Mouse (Mus musculus) ES-E14 (cell line): ENCODE measurements around the gene Phox2a. TPM values are rescaled to one million over a fixed set of nuclear protein-coding genes. Genes with fewer than 3 reads are reported as not detected.
A peak's percentile ranks its signal among the peaks of the same experiment; 100 is the strongest.

Source experiments
- DNase-seq: peaks from one replicate; pipeline ENCODE4 v3.0.0-alpha.2; 2013; ENCODE audit warnings: low read depth, low spot score
- H3K27ac ChIP-seq: 2 replicates; pipeline ENCODE4 v1.5.1; 2012; ENCODE audit warnings: low read depth, mild to moderate bottlenecking, low read length, moderate library complexity, mixed read lengths; ENCODE audit not compliant: poor library complexity, insufficient read depth, severe bottlenecking
- H3K36me3 ChIP-seq: 2 replicates; pipeline ENCODE4 v1.6.1; 2012; ENCODE audit warnings: mild to moderate bottlenecking, low read length, moderate library complexity, mixed read lengths; ENCODE audit not compliant: control insufficient read depth, poor library complexity, insufficient read depth, severe bottlenecking
- H3K4me1 ChIP-seq, 2 experiments: fragments of 150-350 bp in 1 of 2; sonication (generic) in 1 of 2; 2 replicates each; pipeline ENCODE4 v1.6.1; 2012; ENCODE audit warnings: low read length in 2 of 2, mild to moderate bottlenecking in 1 of 2, mixed read lengths in 1 of 2; ENCODE audit not compliant: control insufficient read depth in 2 of 2, insufficient read depth in 2 of 2, poor library complexity in 1 of 2
- H3K4me3 ChIP-seq, 2 experiments: fragments of 150-350 bp in 1 of 2; sonication (generic) in 1 of 2; 2 replicates each; pipeline ENCODE4 v1.5.1; 2012; ENCODE audit warnings: low read length in 2 of 2, low read depth in 1 of 2, mild to moderate bottlenecking in 1 of 2, mixed read lengths in 1 of 2; ENCODE audit not compliant: insufficient read depth in 1 of 2, poor library complexity in 1 of 2, severe bottlenecking in 1 of 2
- H3K9ac ChIP-seq: 2 replicates; pipeline ENCODE4 v1.6.1; 2012; ENCODE audit warnings: low read depth, mild to moderate bottlenecking, low read length, mixed read lengths; ENCODE audit not compliant: poor library complexity, insufficient read depth, severe bottlenecking
- H3K9me3 ChIP-seq: fragments of 150-350 bp; sonication (generic); 2 replicates; pipeline ENCODE4 v1.6.1; 2012; ENCODE audit warnings: low read depth, mild to moderate bottlenecking, low read length; ENCODE audit not compliant: control insufficient read depth, insufficient read depth
- CHD2 ChIP-seq: IDR thresholded peaks from 2 replicates; pipeline ENCODE4 v1.6.1; 2014; ENCODE audit warnings: mild to moderate bottlenecking, low read depth, low read length, inconsistent platforms
- HCFC1 ChIP-seq: IDR thresholded peaks from 2 replicates; pipeline ENCODE4 v1.6.1; 2012; ENCODE audit warnings: low read length, inconsistent platforms, borderline replicate concordance; ENCODE audit not compliant: insufficient read depth
- MAFK ChIP-seq: IDR thresholded peaks from 2 replicates; pipeline ENCODE4 v1.6.1; 2014; ENCODE audit warnings: mild to moderate bottlenecking, low read depth, low read length, inconsistent platforms; ENCODE audit not compliant: insufficient read depth
- ZC3H11A ChIP-seq: IDR thresholded peaks from 2 replicates; pipeline ENCODE4 v1.6.1; 2012; ENCODE audit warnings: low read depth, mild to moderate bottlenecking, inconsistent platforms, low read length, borderline replicate concordance
- ZNF384 ChIP-seq: IDR thresholded peaks from 2 replicates; pipeline ENCODE4 v1.6.1; 2012; ENCODE audit warnings: low read depth, low read length, inconsistent platforms
- in situ Hi-C, 2 experiments: fragments of 600-800 bp; cut with MboI; formaldehyde crosslinking; loops; one replicate each; pipeline ENCODE4 v1.15.1; 2025; ENCODE audit warnings: low sequenced_read_pairs in 2 of 2, inconsistent platforms in 1 of 2; ENCODE audit not compliant: unreplicated experiment in 2 of 2
- total RNA-seq: library from RNA; depleted of rRNA; stranded (reverse); fragments of 300-350 nt; gene quantifications from 2 replicates; pipeline ENCODE4 v1.2.3, GENCODE M21; 2012

The Phox2a gene
- total RNA-seq, 1 experiment = 1.1 TPM

- Histone ChIP-seq H3K9me3 (no peaks in the 10 kb centered on the region), H3K4me1 (peaks cover 1 to 24% of the 10 kb centered on the region in 2 experiments; a peak in 3 of 4 replicates), H3K4me3 (no peak overlapping the region), H3K9ac (no peak overlapping the region), H3K27ac (no peak overlapping the region), H3K36me3 (peaks cover 51% of the 10 kb centered on the region)
- TF ChIP-seq ZNF384 = peak; percentile 81
- no peak for TF ChIP-seq MAFK
- in situ Hi-C loops = no loop called here
- no peak for DNase-seq
Observed at GRCm38 (mm10) chr7:101833352-101833751, 15.2 kb downstream of the Phox2a start.

DNA sequence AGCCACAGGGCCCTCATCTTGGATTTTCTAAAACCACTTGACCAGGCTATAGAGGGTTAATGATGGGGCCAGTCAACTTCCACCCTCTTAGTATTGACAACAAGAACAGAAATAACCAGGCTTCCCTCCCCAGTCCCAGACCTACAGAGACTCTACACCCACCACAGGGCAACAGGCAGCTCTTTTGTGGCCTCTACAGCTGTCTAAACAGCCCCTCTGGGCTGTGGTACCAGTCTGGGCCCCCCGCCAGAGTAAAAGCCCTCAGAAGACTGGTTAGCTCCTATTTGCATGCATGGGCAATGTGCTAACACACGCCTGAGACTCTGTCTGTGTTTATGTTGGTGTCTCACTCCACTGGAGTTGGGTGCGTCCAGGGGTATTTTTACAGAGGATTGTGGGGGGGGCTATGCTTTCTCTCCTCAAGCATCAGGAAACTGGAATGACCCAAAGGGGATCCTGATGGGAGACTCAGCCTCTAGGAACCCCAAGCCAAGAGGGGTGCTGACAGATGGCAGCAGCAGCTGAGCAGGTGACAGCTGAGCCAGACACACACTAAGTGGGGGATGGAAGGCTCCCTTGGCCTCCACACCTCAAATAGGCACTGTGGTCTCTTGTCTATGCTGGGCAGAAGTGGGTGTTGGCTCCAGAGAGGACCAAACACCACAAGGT lies 15.9 kb downstream of the Phox2a start:
- H3K9ac ChIP-seq = no peak overlapping the region
- no peak overlapping the region for H3K27ac ChIP-seq
- TF ChIP-seq ZC3H11A = no peak
- no peak for TF ChIP-seq HCFC1
- no peak for TF ChIP-seq ZNF384
- TF ChIP-seq CHD2 = no peak
- TF ChIP-seq MAFK = no peak
- in situ Hi-C loops = no loop called here
- peaks cover 1 to 28% of the 10 kb centered on the region in 2 experiments; a peak in 3 of 4 replicates for H3K4me1 ChIP-seq
- H3K9me3 ChIP-seq = no peaks in the 10 kb centered on the region
- H3K4me3 ChIP-seq = no peak overlapping the region
- no peak for DNase-seq
- peaks cover 44% of the 10 kb centered on the region for H3K36me3 ChIP-seq

GRCm38 (mm10) chr7:101834903-101835302 lies 16.8 kb downstream of the Phox2a start:
- DNase-seq = no peak
- in situ Hi-C loops = no loop called here

GRCm38 (mm10) chr7:101835457-101836109 lies 17.5 kb downstream of the Phox2a start:
- H3K27ac ChIP-seq = no peak overlapping the region
- H3K9me3 ChIP-seq = no peaks in the 10 kb centered on the region
- TF ChIP-seq ZNF384 (no peak), ZC3H11A (no peak), MAFK (no peak), HCFC1 (no peak), CHD2 (no peak)
- no peak for DNase-seq
- in situ Hi-C loops = no loop called here
- peak overlapping the region; percentile 84 to 95 for H3K4me3 ChIP-seq
- peaks cover 33% of the 10 kb centered on the region for H3K36me3 ChIP-seq
- H3K4me1 ChIP-seq = peaks cover 6 to 33% of the 10 kb centered on the region in 2 experiments; a peak in 3 of 4 replicates
- H3K9ac ChIP-seq = no peak overlapping the region; the same call in 1 of the 2 replicates

More at GRCm38 (mm10) chr7:101834903-101835302, 16.8 kb downstream of the Phox2a start:
- no peaks in the 10 kb centered on the region for H3K9me3 ChIP-seq
- no peak overlapping the region for H3K27ac ChIP-seq
- TF ChIP-seq ZNF384 (no peak), MAFK (no peak), ZC3H11A (no peak), HCFC1 (no peak), CHD2 (no peak)
- no peak overlapping the region for H3K4me3 ChIP-seq
- peaks cover 6 to 29% of the 10 kb centered on the region in 2 experiments; a peak in 3 of 4 replicates for H3K4me1 ChIP-seq
- peaks cover 37% of the 10 kb centered on the region for H3K36me3 ChIP-seq
- no peak overlapping the region for H3K9ac ChIP-seq
